Mouse (Mus musculus) lung, adult 2 months (tissue): Measurements from ENCODE around the gene Pde2a. TPM values are rescaled to one million over a fixed set of nuclear protein-coding genes. Genes with fewer than 3 reads are reported as not detected.

Experiments
- DNase-seq: peaks from one replicate; pipeline ENCODE4 v3.0.0; 2022
- H3K4me1 ChIP-seq: fragments of 200-500 bp; 2 replicates; pipeline ENCODE4 v1.6.1; 2011; ENCODE audit warnings: low read length; ENCODE audit not compliant: control insufficient read depth, insufficient read depth
- H3K4me3 ChIP-seq: fragments of 200-500 bp; replicated peaks from 2 replicates; pipeline ENCODE3; 2011; ENCODE audit warnings: low read depth, mild to moderate bottlenecking, control low read depth, low read length; ENCODE audit errors: extremely low read depth
- CTCF ChIP-seq: fragments of 200-500 bp; IDR thresholded peaks from 2 replicates; pipeline ENCODE4 v1.5.1; 2011; ENCODE audit warnings: mild to moderate bottlenecking, low read length, control low read depth; ENCODE audit not compliant: insufficient read depth
- POLR2A ChIP-seq: fragments of 200-500 bp; IDR thresholded peaks from 2 replicates; pipeline ENCODE4 v1.6.1; 2011; ENCODE audit warnings: low read depth, mild to moderate bottlenecking, control low read depth, low read length, borderline replicate concordance; ENCODE audit errors: extremely low read depth
- WGBS: fragments of 180-500 bp; shearing (Covaris S2); methylation state at CpG from one replicate; pipeline ENCODE4 v1.1.7; 2018; 5-methylcytosine and 5-hydroxymethylcytosine counted together
- polyA plus RNA-seq: library from polyadenylated mRNA; depleted of rRNA; stranded (reverse); fragments of >200 nt; gene quantifications from 2 replicates; pipeline ENCODE4 v1.2.3, GENCODE M21; 2012

Gene Pde2a
- polyA plus RNA-seq, 1 experiment, result 9.3 TPM

GRCm38 (mm10) chr7:101516460-101516859 lies 95.0 kb downstream of the Pde2a start:
- TF ChIP-seq POLR2A (no peak), CTCF (no peak)

GRCm38 (mm10) chr7:101521696-101522095 lies 100.2 kb downstream of the Pde2a start:
- 54% methylated on average over 1 of the region's 1 CpGs for WGBS
- no peak for DNase-seq

More at GRCm38 (mm10) chr7:101516460-101516859, 95.0 kb downstream of the Pde2a start:
- 53% methylated on average over 6 of the region's 6 CpGs for WGBS
- DNase-seq, result no peak
- Histone ChIP-seq H3K4me3 (no peak overlapping the region), H3K4me1 (no peaks in the 10 kb centered on the region)

GRCm38 (mm10) chr7:101523205-101523604 lies 101.7 kb downstream of the Pde2a start:
- Histone ChIP-seq H3K4me3 (no peak overlapping the region), H3K4me1 (no peaks in the 10 kb centered on the region)
- 72% methylated on average over 2 of the region's 2 CpGs for WGBS
- no peak for DNase-seq
- TF ChIP-seq POLR2A, result no peak
- TF ChIP-seq CTCF, result no peak

More at GRCm38 (mm10) chr7:101521696-101522095, 100.2 kb downstream of the Pde2a start:
- TF ChIP-seq POLR2A, result no peak
- TF ChIP-seq CTCF, result no peak
- H3K4me1 ChIP-seq, result no peaks in the 10 kb centered on the region
- H3K4me3 ChIP-seq, result no peak overlapping the region

- no peak for DNase-seq
- no peaks in the 10 kb centered on the region for H3K4me1 ChIP-seq
- TF ChIP-seq POLR2A (no peak), CTCF (no peak)
- H3K4me3 ChIP-seq, result no peak overlapping the region
- WGBS, result 55% methylated on average over 7 of the region's 7 CpGs
Observed at GRCm38 (mm10) chr7:101526484-101526883, 105.0 kb downstream of the Pde2a start.

GRCm38 (mm10) chr7:101534428-101534827 lies 112.9 kb downstream of the Pde2a start:
- Histone ChIP-seq H3K4me1 (no peaks in the 10 kb centered on the region), H3K4me3 (no peak overlapping the region)
- TF ChIP-seq CTCF, result no peak
- no peak for TF ChIP-seq POLR2A
- 35% methylated on average over 5 of the region's 5 CpGs for WGBS
- no peak for DNase-seq

- 58% methylated on average over 10 of the region's 10 CpGs for WGBS
Observed at GRCm38 (mm10) chr7:101535102-101535501, 113.6 kb downstream of the Pde2a start.

GRCm38 (mm10) chr7:101535517-101535916 lies 114.0 kb downstream of the Pde2a start:
- H3K4me3 ChIP-seq, result no peak overlapping the region
- no peak for DNase-seq
- TF ChIP-seq CTCF, result no peak
- TF ChIP-seq POLR2A, result no peak
- WGBS, result 69% methylated on average over 5 of the region's 5 CpGs
- no peaks in the 10 kb centered on the region for H3K4me1 ChIP-seq

More at GRCm38 (mm10) chr7:101535102-101535501, 113.6 kb downstream of the Pde2a start:
- DNase-seq, result no peak
- Histone ChIP-seq H3K4me3 (no peak overlapping the region), H3K4me1 (no peaks in the 10 kb centered on the region)
- TF ChIP-seq CTCF (no peak), POLR2A (no peak)

GRCm38 (mm10) chr7:101537541-101537940 lies 116.0 kb downstream of the Pde2a start:
- no peak for TF ChIP-seq CTCF
- no peak for TF ChIP-seq POLR2A
- no peaks in the 10 kb centered on the region for H3K4me1 ChIP-seq
- DNase-seq, result no peak
- WGBS, result 40% methylated on average over 8 of the region's 8 CpGs
- H3K4me3 ChIP-seq, result no peak overlapping the region

GRCm38 (mm10) chr7:101538141-101538933 lies 116.8 kb downstream of the Pde2a start:
- TF ChIP-seq POLR2A (no peak), CTCF (0 out of 2 replicates have a peak, but pooled peaks have one; percentile 7)
- no peak for DNase-seq
- WGBS, result 29% methylated on average over 14 of the region's 14 CpGs
- no peaks in the 10 kb centered on the region for H3K4me1 ChIP-seq
- H3K4me3 ChIP-seq, result no peak overlapping the region

- H3K4me1 ChIP-seq, result no peaks in the 10 kb centered on the region
- TF ChIP-seq CTCF, result no peak
- TF ChIP-seq POLR2A, result no peak
- 41% methylated on average over 9 of the region's 9 CpGs for WGBS
- no peak overlapping the region for H3K4me3 ChIP-seq
- DNase-seq, result no peak
Observed at GRCm38 (mm10) chr7:101539774-101540173, 118.3 kb downstream of the Pde2a start.
